Mouse (Mus musculus): ENCODE measurements at regions not wholly inside any gene's neighbourhood (a gene's known extent, or its start where the extent isn't known, plus 50 kb on each side); places are given as distances from the start of the nearest gene placed in this dataset.

GRCm38 (mm10) chr10:68633180-68633579, 90.3 kb upstream of the Tmem26 start:
- DNase-seq = no peak
- no peak for TF ChIP-seq POLR2A (IDR thresholded peaks at IDR 0.05; ENCODE audit: control insufficient read depth, extremely low read depth, insufficient read depth, low read length, poor library complexity)
- no peak for TF ChIP-seq CTCF (IDR thresholded peaks at IDR 0.05; ENCODE audit: borderline replicate concordance, control insufficient read depth, extremely low read depth, insufficient read depth, low read length, poor library complexity)
- Histone ChIP-seq H3K4me1 (replicated peaks; ENCODE audit: control insufficient read depth, insufficient read depth, low read length) (no peaks in the 10 kb centered on the region), H3K36me3 (ENCODE audit: control insufficient read depth, insufficient read depth, low read length) (no peaks in the 10 kb centered on the region), H3K27ac (ENCODE audit: control insufficient read depth, insufficient read depth, low read length) (no peak overlapping the region; the same call in 1 of the 2 replicates), H3K27me3 (ENCODE audit: control insufficient read depth, insufficient read depth, low read length) (no peaks in the 10 kb centered on the region), H3K4me3 (ENCODE audit: control insufficient read depth, insufficient read depth, low read length) (no peak overlapping the region)
- WGBS = 81% methylated on average over 5 of the region's 5 CpGs

- Histone ChIP-seq H3K27ac (ENCODE audit: control insufficient read depth, insufficient read depth, low read length) (no peak overlapping the region), H3K4me3 (ENCODE audit: control insufficient read depth, insufficient read depth, low read length) (no peak overlapping the region), H3K4me1 (replicated peaks; ENCODE audit: control insufficient read depth, insufficient read depth, low read length) (no peaks in the 10 kb centered on the region), H3K36me3 (ENCODE audit: control insufficient read depth, insufficient read depth, low read length) (no peaks in the 10 kb centered on the region), H3K27me3 (ENCODE audit: control insufficient read depth, insufficient read depth, low read length) (no peaks in the 10 kb centered on the region)
- 72% methylated on average over 5 of the region's 5 CpGs for WGBS
- TF ChIP-seq CTCF (IDR thresholded peaks at IDR 0.05; ENCODE audit: borderline replicate concordance, control insufficient read depth, extremely low read depth, insufficient read depth, low read length, poor library complexity) = no peak
- TF ChIP-seq POLR2A (IDR thresholded peaks at IDR 0.05; ENCODE audit: control insufficient read depth, extremely low read depth, insufficient read depth, low read length, poor library complexity) = no peak
- no peak for DNase-seq
These were observed 70.7 kb upstream of the Tmem26 start for GRCm38 (mm10) chr10:68652700-68653099.

- H3K4me3 ChIP-seq (ENCODE audit: control insufficient read depth, insufficient read depth, low read length) = no peak overlapping the region
- no peaks in the 10 kb centered on the region for H3K27me3 ChIP-seq (ENCODE audit: control insufficient read depth, insufficient read depth, low read length)
- no peak overlapping the region for H3K27ac ChIP-seq (ENCODE audit: control insufficient read depth, insufficient read depth, low read length)
- H3K36me3 ChIP-seq (ENCODE audit: control insufficient read depth, insufficient read depth, low read length) = no peaks in the 10 kb centered on the region
- DNase-seq = no peak
- 92% methylated on average over 2 of the region's 2 CpGs for WGBS
- no peak for TF ChIP-seq CTCF (IDR thresholded peaks at IDR 0.05; ENCODE audit: borderline replicate concordance, control insufficient read depth, extremely low read depth, insufficient read depth, low read length, poor library complexity)
- TF ChIP-seq POLR2A (IDR thresholded peaks at IDR 0.05; ENCODE audit: control insufficient read depth, extremely low read depth, insufficient read depth, low read length, poor library complexity) = no peak
- H3K4me1 ChIP-seq (replicated peaks; ENCODE audit: control insufficient read depth, insufficient read depth, low read length) = no peaks in the 10 kb centered on the region
These were observed 68.0 kb upstream of the Tmem26 start for GRCm38 (mm10) chr10:68655491-68655890.

- WGBS = 96% methylated on average over 3 of the region's 3 CpGs
- Histone ChIP-seq H3K27me3 (ENCODE audit: control insufficient read depth, insufficient read depth, low read length) (no peaks in the 10 kb centered on the region), H3K4me3 (ENCODE audit: control insufficient read depth, insufficient read depth, low read length) (no peak overlapping the region), H3K36me3 (ENCODE audit: control insufficient read depth, insufficient read depth, low read length) (no peaks in the 10 kb centered on the region), H3K4me1 (replicated peaks; ENCODE audit: control insufficient read depth, insufficient read depth, low read length) (no peaks in the 10 kb centered on the region), H3K27ac (ENCODE audit: control insufficient read depth, insufficient read depth, low read length) (no peak overlapping the region)
- no peak for DNase-seq
- TF ChIP-seq POLR2A (IDR thresholded peaks at IDR 0.05; ENCODE audit: control insufficient read depth, extremely low read depth, insufficient read depth, low read length, poor library complexity) (no peak), CTCF (IDR thresholded peaks at IDR 0.05; ENCODE audit: borderline replicate concordance, control insufficient read depth, extremely low read depth, insufficient read depth, low read length, poor library complexity) (no peak)
These were observed 57.4 kb upstream of the Tmem26 start for GRCm38 (mm10) chr10:68666094-68666493.

- WGBS = 97% methylated on average over 6 of the region's 6 CpGs
- H3K27me3 ChIP-seq (ENCODE audit: control insufficient read depth, insufficient read depth, low read length) = no peaks in the 10 kb centered on the region
- H3K4me1 ChIP-seq (replicated peaks; ENCODE audit: control insufficient read depth, insufficient read depth, low read length) = no peaks in the 10 kb centered on the region
- no peak for TF ChIP-seq CTCF (IDR thresholded peaks at IDR 0.05; ENCODE audit: borderline replicate concordance, control insufficient read depth, extremely low read depth, insufficient read depth, low read length, poor library complexity)
- TF ChIP-seq POLR2A (IDR thresholded peaks at IDR 0.05; ENCODE audit: control insufficient read depth, extremely low read depth, insufficient read depth, low read length, poor library complexity) = no peak
- no peak for DNase-seq
- H3K27ac ChIP-seq (ENCODE audit: control insufficient read depth, insufficient read depth, low read length) = no peak overlapping the region
- no peaks in the 10 kb centered on the region for H3K36me3 ChIP-seq (ENCODE audit: control insufficient read depth, insufficient read depth, low read length)
- H3K4me3 ChIP-seq (ENCODE audit: control insufficient read depth, insufficient read depth, low read length) = no peak overlapping the region
These were observed 54.1 kb upstream of the Tmem26 start for GRCm38 (mm10) chr10:68669330-68669729.

GRCm38 (mm10) chr10:68669992-68670391, 53.5 kb upstream of the Tmem26 start:
- Histone ChIP-seq H3K4me1 (replicated peaks; ENCODE audit: control insufficient read depth, insufficient read depth, low read length) (no peaks in the 10 kb centered on the region), H3K36me3 (ENCODE audit: control insufficient read depth, insufficient read depth, low read length) (no peaks in the 10 kb centered on the region), H3K27me3 (ENCODE audit: control insufficient read depth, insufficient read depth, low read length) (no peaks in the 10 kb centered on the region), H3K27ac (ENCODE audit: control insufficient read depth, insufficient read depth, low read length) (no peak overlapping the region), H3K4me3 (ENCODE audit: control insufficient read depth, insufficient read depth, low read length) (no peak overlapping the region)
- WGBS = 96% methylated on average over 3 of the region's 3 CpGs
- TF ChIP-seq POLR2A (IDR thresholded peaks at IDR 0.05; ENCODE audit: control insufficient read depth, extremely low read depth, insufficient read depth, low read length, poor library complexity) (no peak), CTCF (IDR thresholded peaks at IDR 0.05; ENCODE audit: borderline replicate concordance, control insufficient read depth, extremely low read depth, insufficient read depth, low read length, poor library complexity) (no peak)
- DNase-seq = no peak

GRCm38 (mm10) chr10:68672291-68672690, 51.2 kb upstream of the Tmem26 start:
- 94% methylated on average over 12 of the region's 12 CpGs for WGBS
- Histone ChIP-seq H3K27me3 (ENCODE audit: control insufficient read depth, insufficient read depth, low read length) (no peaks in the 10 kb centered on the region), H3K4me3 (ENCODE audit: control insufficient read depth, insufficient read depth, low read length) (no peak overlapping the region), H3K27ac (ENCODE audit: control insufficient read depth, insufficient read depth, low read length) (no peak overlapping the region), H3K4me1 (replicated peaks; ENCODE audit: control insufficient read depth, insufficient read depth, low read length) (no peaks in the 10 kb centered on the region), H3K36me3 (ENCODE audit: control insufficient read depth, insufficient read depth, low read length) (no peaks in the 10 kb centered on the region)
- TF ChIP-seq POLR2A (IDR thresholded peaks at IDR 0.05; ENCODE audit: control insufficient read depth, extremely low read depth, insufficient read depth, low read length, poor library complexity) (no peak), CTCF (IDR thresholded peaks at IDR 0.05; ENCODE audit: borderline replicate concordance, control insufficient read depth, extremely low read depth, insufficient read depth, low read length, poor library complexity) (no peak)
- no peak for DNase-seq

All from thymus, adult 2 months (tissue).